Mouse (Mus musculus) frontal cortex, postnatal 25 days (tissue): ENCODE measurements around the gene Olfr1155.

Source experiments
- DNase-seq, 2 experiments: peaks; one replicate each; pipeline ENCODE4 v3.0.0; 2022; ENCODE audit warnings: low spot score in 2 of 2

Olfr1155 gene

GRCm38 (mm10) chr2:87945037-87945436 is at the start of gene Olfr1155:
Gene Olfr1155 (minus strand): TSS chr2:87945137.
- DNase-seq, result no peak

GRCm38 (mm10) chr2:87989813-87990212 is 44.9 kb upstream of the Olfr1155 start, which contains the start of gene Olfr1158:
Gene Olfr1158 (plus strand): TSS chr2:87990113.
- no peak for DNase-seq

GRCm38 (mm10) chr2:87974563-87974962 is 29.6 kb upstream of the Olfr1155 start, which contains the start of gene Olfr74:
Gene Olfr74 (minus strand): TSS chr2:87974663.
- DNase-seq, result no peak

- DNase-seq, result no peak
These were observed 23.3 kb upstream of the Olfr1155 start, which contains the start of gene Olfr1157 for GRCm38 (mm10) chr2:87968199-87968598. Gene Olfr1157 (minus strand): TSS chr2:87968299.

DNA sequence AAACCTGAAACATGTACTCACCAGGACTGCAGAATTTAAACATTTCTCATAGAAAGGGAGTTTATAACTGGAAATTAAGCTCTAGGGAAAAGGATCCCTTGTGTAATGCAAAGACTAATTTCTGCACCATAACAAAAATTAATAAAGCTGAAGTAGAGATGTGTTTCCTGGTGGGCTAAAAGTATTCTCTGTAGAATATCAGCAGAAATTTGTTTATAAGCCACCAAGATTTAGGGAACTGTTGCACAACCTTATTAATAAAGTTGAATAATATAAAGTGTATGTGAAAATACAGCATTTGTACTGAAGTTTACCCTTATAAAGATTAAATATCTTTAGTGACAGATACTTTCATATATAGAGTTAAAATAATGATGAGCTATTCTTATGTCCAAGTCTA is 8.1 kb upstream of the Olfr1155 start, which contains the start of gene Olfr1156:
Gene Olfr1156, minus strand, starts transcription at position 101 of the 400 bp plus-strand sequence.
- no peak for DNase-seq

DNA sequence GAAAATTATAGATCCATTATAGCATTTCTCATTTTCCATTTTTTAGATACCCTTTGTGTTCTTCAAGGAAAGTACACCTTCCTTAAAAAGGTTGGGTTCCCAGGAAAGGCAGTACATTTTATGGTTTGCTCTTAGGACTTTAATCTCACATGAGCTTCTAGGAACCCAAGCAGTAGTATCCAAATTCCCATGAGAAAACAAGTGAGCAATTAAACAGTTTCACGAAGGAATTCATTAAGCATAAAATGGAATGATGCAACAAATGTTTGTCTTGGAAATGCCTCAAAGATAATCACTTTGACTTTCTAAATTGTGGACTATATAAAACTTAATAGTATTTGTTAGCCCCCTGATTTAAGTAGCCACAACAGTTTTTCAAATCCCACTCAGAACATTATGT is 39.9 kb downstream of the Olfr1155 start, which contains the start of gene Olfr1154:
Gene Olfr1154, minus strand, starts transcription at position 101 of the 400 bp plus-strand sequence.
- DNase-seq, result no peak

DNA sequence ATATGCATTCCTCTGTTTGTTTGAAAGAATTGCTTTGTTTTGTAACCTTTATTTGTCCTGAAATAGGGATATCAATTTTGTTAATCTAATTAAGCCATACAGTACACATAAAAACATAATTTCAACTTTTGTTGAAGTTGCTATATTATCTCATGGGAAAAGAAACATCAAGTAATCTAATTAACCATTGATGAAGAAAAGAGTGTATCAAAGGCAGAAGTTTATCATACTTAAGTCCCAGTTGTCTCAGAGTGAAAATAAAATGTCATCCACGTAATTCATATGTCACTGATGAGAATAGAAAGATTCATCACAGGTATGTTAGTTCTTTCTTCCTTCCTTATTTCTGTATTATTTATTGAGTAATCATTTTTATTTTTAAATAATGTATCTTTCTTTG is 50.3 kb downstream of the Olfr1155 start, which contains the start of gene Olfr1153:
Gene Olfr1153, plus strand, starts transcription at position 301 of the 400 bp plus-strand sequence.
- no peak for DNase-seq
